Mouse (Mus musculus) forebrain, embryonic 16.5 days (tissue): ENCODE data around the gene Trim67. TPM values are rescaled to one million over a fixed set of nuclear protein-coding genes. Genes with fewer than 3 reads are reported as not detected.

Source experiments
- ATAC-seq: fragments of 200-750 bp; cut with Nextera tagmentation; 2 replicates; pipeline ENCODE4 v1.8.0; 2017; ENCODE audit warnings: mild to moderate bottlenecking, moderate library complexity
- H3K27ac ChIP-seq: fragments of 300-500 bp; sonication (generic); 2 replicates; pipeline ENCODE4 v1.5.1; 2014; ENCODE audit warnings: low read length, control low read depth
- H3K27me3 ChIP-seq: fragments of 300-500 bp; sonication (generic); replicated peaks from 2 replicates; pipeline ENCODE4 v1.6.1; 2014; ENCODE audit warnings: low read length; ENCODE audit not compliant: control insufficient read depth, insufficient read depth
- H3K36me3 ChIP-seq: fragments of 300-500 bp; sonication (generic); 2 replicates; pipeline ENCODE4 v1.6.1; 2014; ENCODE audit not compliant: control insufficient read depth, insufficient read depth
- H3K4me1 ChIP-seq: fragments of 300-500 bp; sonication (generic); replicated peaks from 2 replicates; pipeline ENCODE4 v1.6.1; 2014; ENCODE audit warnings: low read length; ENCODE audit not compliant: control insufficient read depth, insufficient read depth
- H3K4me2 ChIP-seq: fragments of 300-500 bp; sonication (generic); 2 replicates; pipeline ENCODE4 v1.6.1; 2014; ENCODE audit warnings: mild to moderate bottlenecking, low read length, control low read depth
- H3K4me3 ChIP-seq: fragments of 300-500 bp; sonication (generic); replicated peaks from 2 replicates; pipeline ENCODE4 v1.5.1; 2014; ENCODE audit warnings: mild to moderate bottlenecking, low read length, control low read depth
- H3K9ac ChIP-seq: fragments of 300-500 bp; sonication (generic); replicated peaks from 2 replicates; pipeline ENCODE4 v1.6.1; 2014; ENCODE audit warnings: low read depth, low read length, control low read depth
- H3K9me3 ChIP-seq: fragments of 300-500 bp; sonication (generic); 2 replicates; pipeline ENCODE4 v1.6.1; 2016; ENCODE audit warnings: low read length; ENCODE audit not compliant: control insufficient read depth
- WGBS: fragments of 180-500 bp; shearing (Covaris S2); extraction: QIAGEN DNeasy Blood & Tissue Kit; methylation state at CpG from one replicate; pipeline ENCODE4 v1.1.7; 2014; 5-methylcytosine and 5-hydroxymethylcytosine counted together
- polyA plus RNA-seq: library from polyadenylated mRNA; unstranded; fragments of >200 nt; fragmentation: Nextera tagmentation; extraction: Ambion mirVana; gene quantifications from 2 replicates; pipeline ENCODE4 v1.2.1, GENCODE M21; 2015

The Trim67 gene
- polyA plus RNA-seq, 1 experiment from 2014 or later: 30.4 TPM

GRCm38 (mm10) chr8:124871474-124871873, 78.6 kb downstream of the Trim67 start:
- no peak for ATAC-seq
- WGBS: 91% methylated on average over 7 of the region's 7 CpGs
- no peaks in the 10 kb centered on the region for H3K27me3 ChIP-seq
- no peak overlapping the region for H3K4me3 ChIP-seq
- H3K9ac ChIP-seq: no peak overlapping the region
- no peak overlapping the region for H3K4me2 ChIP-seq
- H3K4me1 ChIP-seq: no peaks in the 10 kb centered on the region
- peaks cover 20% of the 10 kb centered on the region for H3K36me3 ChIP-seq
- H3K9me3 ChIP-seq: no peaks in the 10 kb centered on the region
- no peak overlapping the region for H3K27ac ChIP-seq

GRCm38 (mm10) chr8:124872081-124872480, 79.2 kb downstream of the Trim67 start:
- Histone ChIP-seq H3K36me3 (peaks cover 25% of the 10 kb centered on the region), H3K4me3 (no peak overlapping the region), H3K9me3 (no peaks in the 10 kb centered on the region), H3K4me2 (no peak overlapping the region), H3K27ac (no peak overlapping the region), H3K4me1 (no peaks in the 10 kb centered on the region), H3K27me3 (no peaks in the 10 kb centered on the region), H3K9ac (no peak overlapping the region)
- no peak for ATAC-seq
- WGBS: 95% methylated on average over 7 of the region's 7 CpGs

GRCm38 (mm10) chr8:124872690-124873089, 79.8 kb downstream of the Trim67 start:
- no peak overlapping the region for H3K27ac ChIP-seq
- H3K4me3 ChIP-seq: no peak overlapping the region
- no peaks in the 10 kb centered on the region for H3K27me3 ChIP-seq
- no peaks in the 10 kb centered on the region for H3K9me3 ChIP-seq
- no peaks in the 10 kb centered on the region for H3K4me1 ChIP-seq
- 94% methylated on average over 5 of the region's 5 CpGs for WGBS
- H3K4me2 ChIP-seq: no peak overlapping the region
- peaks cover 27% of the 10 kb centered on the region for H3K36me3 ChIP-seq
- no peak overlapping the region for H3K9ac ChIP-seq
- ATAC-seq: no peak

- Histone ChIP-seq H3K4me2 (no peak overlapping the region), H3K4me3 (no peak overlapping the region), H3K27me3 (no peaks in the 10 kb centered on the region), H3K9me3 (no peaks in the 10 kb centered on the region), H3K36me3 (peaks cover 45% of the 10 kb centered on the region), H3K4me1 (no peaks in the 10 kb centered on the region), H3K27ac (no peak overlapping the region), H3K9ac (no peak overlapping the region)
- no peak for ATAC-seq
- WGBS: 92% methylated on average over 5 of the region's 5 CpGs
Measured at GRCm38 (mm10) chr8:124878141-124878540, 85.2 kb downstream of the Trim67 start.

GRCm38 (mm10) chr8:124878946-124879526, 86.1 kb downstream of the Trim67 start:
- peaks cover 46% of the 10 kb centered on the region for H3K36me3 ChIP-seq
- H3K27me3 ChIP-seq: no peaks in the 10 kb centered on the region
- H3K4me1 ChIP-seq: no peaks in the 10 kb centered on the region
- no peaks in the 10 kb centered on the region for H3K9me3 ChIP-seq
- no peak overlapping the region for H3K9ac ChIP-seq
- H3K4me2 ChIP-seq: no peak overlapping the region
- H3K4me3 ChIP-seq: no peak overlapping the region
- ATAC-seq: no peak
- WGBS: 82% methylated on average over 10 of the region's 10 CpGs
- H3K27ac ChIP-seq: no peak overlapping the region

Other genes starting within 250 kb of the Trim67 start
- 0.18 and 0.37 TPM in 2 replicates for gene Agt, start 223.4 kb upstream of the Trim67 start, polyA plus RNA-seq
- gene Capn9, start 217.0 kb upstream of the Trim67 start, polyA plus RNA-seq: 0.14 and 0.20 TPM in 2 replicates
- 26.0 and 29.4 TPM in 2 replicates for gene 2310022B05Rik, start 129.7 kb upstream of the Trim67 start, polyA plus RNA-seq
- gene Ttc13, start 71.1 kb upstream of the Trim67 start, polyA plus RNA-seq: 60.0 and 62.6 TPM in 2 replicates
- 26.9 and 33.5 TPM in 2 replicates for gene Arv1, start 71.0 kb upstream of the Trim67 start, polyA plus RNA-seq
- 0.25 TPM in 1 of 2 replicates, not detected in the other for gene Fam89a, start 41.3 kb upstream of the Trim67 start, polyA plus RNA-seq
- gene Gnpat, start 69.9 kb downstream of the Trim67 start, polyA plus RNA-seq: 92.7 TPM in 2 replicates
- gene 2810004N23Rik, start 70.0 kb downstream of the Trim67 start, polyA plus RNA-seq: 36.1 and 38.3 TPM in 2 replicates
- 15.0 and 15.2 TPM in 2 replicates for gene Exoc8, start 104.6 kb downstream of the Trim67 start, polyA plus RNA-seq
- gene Sprtn, start 104.8 kb downstream of the Trim67 start, polyA plus RNA-seq: 10.6 and 12.9 TPM in 2 replicates
- gene Egln1, start 156.2 kb downstream of the Trim67 start, polyA plus RNA-seq: 21.3 and 21.8 TPM in 2 replicates
- gene Tsnax, start 219.9 kb downstream of the Trim67 start, polyA plus RNA-seq: 158 and 162 TPM in 2 replicates